Mouse (Mus musculus): Measurements from ENCODE around the gene Ell. TPM values are rescaled to one million over a fixed set of nuclear protein-coding genes. Genes with fewer than 3 reads are reported as not detected.
A peak's percentile ranks its signal among the peaks of the same experiment; 100 is the strongest.

The Ell gene
- polyA plus RNA-seq, 1 experiment from 2014 or later: 14.9 TPM

DNA sequence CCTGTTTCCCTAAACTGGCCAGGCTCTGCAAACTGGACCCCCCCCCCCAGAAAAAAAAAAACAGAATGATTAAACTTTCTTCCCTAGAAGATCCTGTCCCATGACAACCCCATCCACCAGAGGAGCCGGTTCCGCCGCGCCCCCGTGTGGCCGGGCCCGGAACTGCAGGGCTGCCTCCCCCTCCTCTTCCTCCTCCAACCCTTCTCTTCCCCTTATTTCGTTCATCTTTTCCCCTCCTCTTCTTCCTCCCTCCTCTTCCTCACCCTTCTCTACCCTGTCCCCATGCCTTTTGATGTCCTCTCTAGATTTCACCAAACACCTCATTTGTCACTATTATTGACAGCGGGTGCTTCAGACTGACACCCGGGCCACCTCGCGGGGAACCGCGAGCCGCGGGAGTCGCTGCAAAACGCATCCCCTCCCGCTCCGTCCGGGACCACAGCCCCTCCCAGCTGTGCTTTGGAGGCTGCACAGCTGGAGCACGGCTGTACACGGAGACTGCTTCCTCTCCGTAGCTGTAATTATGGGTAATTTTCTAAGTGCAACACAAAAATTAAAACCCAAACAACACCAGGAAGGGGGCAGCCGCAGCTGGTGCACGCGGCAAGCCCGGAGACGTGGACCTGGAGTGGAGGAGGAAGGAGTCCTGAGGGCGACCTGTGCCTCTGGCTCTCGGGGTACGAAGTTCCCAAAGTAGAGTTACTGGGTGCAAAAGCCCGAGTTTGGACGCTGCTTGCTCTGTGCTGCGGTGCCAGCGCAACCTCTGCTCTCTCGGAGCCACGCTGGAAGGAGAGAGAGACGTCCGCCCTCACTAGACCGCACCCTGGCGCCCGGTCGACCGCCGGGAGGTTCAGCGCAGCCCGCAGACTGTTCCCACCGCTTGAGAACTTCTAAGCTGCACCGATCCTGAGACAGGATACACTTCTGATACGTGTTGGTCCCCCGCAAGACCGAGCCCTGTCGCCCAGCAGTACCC lies 71.8 kb downstream of the Ell start:
- Histone ChIP-seq H3K4me2 (ENCODE audit: low read length) (peak overlapping the region; percentile 93), H3K4me3 (replicated peaks; ENCODE audit: low read depth, low read length) (peak overlapping the region; percentile 41), H3K27me3 (ENCODE audit: insufficient read depth, low read length) (no peaks in the 10 kb centered on the region), H3K9me3 (replicated peaks; ENCODE audit: low read length) (no peaks in the 10 kb centered on the region), H3K27ac (peak overlapping the region; percentile 98), H3K4me1 (replicated peaks; ENCODE audit: insufficient read depth, low read length) (peaks cover 14% of the 10 kb centered on the region; the same call in 1 of the 2 replicates), H3K36me3 (ENCODE audit: insufficient read depth, low read length) (no peaks in the 10 kb centered on the region), H3K9ac (ENCODE audit: low read depth, low read length) (peak overlapping the region; percentile 56)
- TF ChIP-seq CTCF (IDR thresholded peaks at IDR 0.05; ENCODE audit: low read depth): peak; percentile 89
- under 1% methylated on average over 54 of the region's 54 CpGs for WGBS
- DNase-seq (ENCODE audit: low spot score): peak; percentile 81
- no peak for ATAC-seq (replicated peaks; ENCODE audit: low FRiP score, low read depth)

DNA sequence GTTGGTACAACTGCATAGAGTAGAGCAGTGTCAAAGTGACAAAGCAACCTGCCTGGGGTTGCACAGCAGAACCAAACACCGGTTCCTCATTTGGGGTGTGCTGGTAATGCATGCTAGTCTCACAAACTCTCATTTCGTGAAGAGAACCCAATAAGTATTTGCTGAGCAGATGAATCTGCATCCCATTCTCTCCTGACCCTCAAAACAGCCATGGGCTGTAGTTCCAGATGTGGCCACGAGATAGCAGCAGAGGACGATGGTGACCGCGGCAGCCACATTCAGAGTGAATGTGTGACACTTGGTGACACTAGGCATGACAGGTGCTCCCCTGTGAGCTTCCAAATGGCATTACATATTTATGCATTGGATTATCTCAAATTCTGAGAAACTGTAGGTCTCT lies 72.6 kb downstream of the Ell start:
- peak overlapping the region; percentile 37 for H3K4me3 ChIP-seq (replicated peaks; ENCODE audit: low read depth, low read length)
- H3K9me3 ChIP-seq (replicated peaks; ENCODE audit: low read length): no peaks in the 10 kb centered on the region
- peak; percentile 97 for TF ChIP-seq CTCF (IDR thresholded peaks at IDR 0.05; ENCODE audit: low read depth)
- H3K27ac ChIP-seq: peak overlapping the region; percentile 64
- ATAC-seq (replicated peaks; ENCODE audit: low FRiP score, low read depth) (no peak), DNase-seq (ENCODE audit: low spot score) (peak; percentile 79)
- H3K36me3 ChIP-seq (ENCODE audit: insufficient read depth, low read length): no peaks in the 10 kb centered on the region
- under 1% methylated on average over 6 of the region's 6 CpGs for WGBS
- peaks cover 8% of the 10 kb centered on the region; the same call in 1 of the 2 replicates for H3K4me1 ChIP-seq (replicated peaks; ENCODE audit: insufficient read depth, low read length)
- H3K4me2 ChIP-seq (ENCODE audit: low read length): peak overlapping the region; percentile 93
- H3K9ac ChIP-seq (ENCODE audit: low read depth, low read length): peak overlapping the region; percentile 56; the same call in 1 of the 2 replicates
- H3K27me3 ChIP-seq (ENCODE audit: insufficient read depth, low read length): no peaks in the 10 kb centered on the region

DNA sequence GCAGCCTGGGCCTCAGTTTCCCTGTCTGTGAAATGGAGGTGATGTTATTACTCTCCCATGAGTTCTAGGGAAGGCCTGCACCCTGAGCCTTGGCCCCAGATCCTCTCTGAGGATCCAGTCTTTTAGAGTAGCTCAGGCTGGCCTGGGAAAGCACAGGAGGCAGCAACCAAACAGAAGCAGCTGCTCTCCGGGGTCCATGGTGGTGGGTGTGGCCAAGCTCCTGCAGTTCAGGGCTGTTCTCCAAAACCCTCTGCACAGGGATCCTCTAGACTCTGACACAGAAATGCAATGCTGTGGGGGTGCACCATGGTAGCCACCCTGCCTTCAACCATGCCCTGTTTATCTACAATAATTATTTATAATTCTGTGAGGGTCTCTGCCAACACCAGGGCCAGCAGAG lies 74.5 kb downstream of the Ell start:
- Histone ChIP-seq H3K27me3 (ENCODE audit: insufficient read depth, low read length) (no peaks in the 10 kb centered on the region), H3K4me1 (replicated peaks; ENCODE audit: insufficient read depth, low read length) (peaks cover 4% of the 10 kb centered on the region; the same call in 1 of the 2 replicates), H3K27ac (no peak overlapping the region), H3K9me3 (replicated peaks; ENCODE audit: low read length) (no peaks in the 10 kb centered on the region), H3K4me3 (replicated peaks; ENCODE audit: low read depth, low read length) (no peak overlapping the region), H3K4me2 (ENCODE audit: low read length) (no peak overlapping the region), H3K36me3 (ENCODE audit: insufficient read depth, low read length) (no peaks in the 10 kb centered on the region), H3K9ac (ENCODE audit: low read depth, low read length) (no peak overlapping the region)
- 5% methylated on average over 1 of the region's 1 CpGs for WGBS
- DNase-seq (ENCODE audit: low spot score) (no peak), ATAC-seq (replicated peaks; ENCODE audit: low FRiP score, low read depth) (no peak)
- TF ChIP-seq CTCF (IDR thresholded peaks at IDR 0.05; ENCODE audit: low read depth): no peak

DNA sequence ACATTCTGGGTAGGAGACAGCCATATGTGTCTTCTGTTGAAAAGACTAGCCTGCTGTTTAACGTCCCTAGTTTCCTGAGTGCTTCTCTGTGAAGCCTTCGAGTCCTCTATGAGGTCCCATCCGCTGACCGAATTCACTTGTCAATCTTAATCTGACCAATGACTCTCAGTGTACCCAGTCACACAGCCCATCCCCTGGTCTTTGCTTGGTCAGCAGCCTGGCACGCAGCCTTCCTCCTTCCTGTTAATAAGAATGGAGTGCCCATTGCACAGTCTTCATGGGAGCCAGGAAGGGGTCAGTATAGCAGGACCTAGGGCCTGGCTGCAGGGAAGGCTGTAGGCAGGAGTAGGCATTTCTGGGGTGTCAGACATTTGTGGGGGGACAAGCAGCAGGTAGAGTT lies 75.2 kb downstream of the Ell start:
- 61% methylated on average over 5 of the region's 5 CpGs for WGBS

DNA sequence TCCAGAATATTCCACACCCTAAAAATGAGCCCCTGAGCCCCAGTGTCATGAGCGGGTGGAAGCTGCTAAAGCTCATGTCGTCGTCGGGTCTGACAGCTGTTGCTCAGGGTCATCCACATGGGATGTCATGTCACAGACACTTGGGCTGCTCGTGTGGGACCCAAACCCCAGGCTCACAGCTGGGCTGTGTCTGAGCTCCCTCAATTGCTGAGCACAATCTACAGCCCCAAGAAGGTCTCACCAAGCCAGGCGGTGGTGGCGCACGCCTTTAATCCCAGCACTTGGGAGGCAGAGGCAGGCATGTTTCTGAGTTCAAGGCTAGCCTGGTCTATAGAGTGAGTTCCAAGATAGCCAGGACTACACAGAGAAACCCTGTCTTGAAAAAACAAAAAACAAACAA lies 76.0 kb downstream of the Ell start:
- TF ChIP-seq CTCF (IDR thresholded peaks at IDR 0.05; ENCODE audit: low read depth): no peak
- Histone ChIP-seq H3K4me2 (ENCODE audit: low read length) (no peak overlapping the region), H3K4me3 (replicated peaks; ENCODE audit: low read depth, low read length) (no peak overlapping the region), H3K36me3 (ENCODE audit: insufficient read depth, low read length) (no peaks in the 10 kb centered on the region), H3K27me3 (ENCODE audit: insufficient read depth, low read length) (no peaks in the 10 kb centered on the region), H3K4me1 (replicated peaks; ENCODE audit: insufficient read depth, low read length) (no peaks in the 10 kb centered on the region; the same call in 1 of the 2 replicates), H3K9ac (ENCODE audit: low read depth, low read length) (no peak overlapping the region), H3K27ac (no peak overlapping the region), H3K9me3 (replicated peaks; ENCODE audit: low read length) (no peaks in the 10 kb centered on the region)
- WGBS: 77% methylated on average over 8 of the region's 8 CpGs
- ATAC-seq (replicated peaks; ENCODE audit: low FRiP score, low read depth) (no peak), DNase-seq (ENCODE audit: low spot score) (no peak)

More for the DNA sequence above, 75.2 kb downstream of the Ell start:
- H3K27me3 ChIP-seq (ENCODE audit: insufficient read depth, low read length): no peaks in the 10 kb centered on the region
- ATAC-seq (replicated peaks; ENCODE audit: low FRiP score, low read depth): no peak
- TF ChIP-seq CTCF (IDR thresholded peaks at IDR 0.05; ENCODE audit: low read depth): no peak
- H3K4me2 ChIP-seq (ENCODE audit: low read length): no peak overlapping the region
- peak overlapping the region; percentile 16; the same call in 1 of the 2 replicates for H3K27ac ChIP-seq
- no peaks in the 10 kb centered on the region for H3K9me3 ChIP-seq (replicated peaks; ENCODE audit: low read length)
- H3K9ac ChIP-seq (ENCODE audit: low read depth, low read length): no peak overlapping the region
- H3K36me3 ChIP-seq (ENCODE audit: insufficient read depth, low read length): no peaks in the 10 kb centered on the region
- no peaks in the 10 kb centered on the region; the same call in 1 of the 2 replicates for H3K4me1 ChIP-seq (replicated peaks; ENCODE audit: insufficient read depth, low read length)
- no peak for DNase-seq (ENCODE audit: low spot score)
- no peak overlapping the region for H3K4me3 ChIP-seq (replicated peaks; ENCODE audit: low read depth, low read length)

DNA sequence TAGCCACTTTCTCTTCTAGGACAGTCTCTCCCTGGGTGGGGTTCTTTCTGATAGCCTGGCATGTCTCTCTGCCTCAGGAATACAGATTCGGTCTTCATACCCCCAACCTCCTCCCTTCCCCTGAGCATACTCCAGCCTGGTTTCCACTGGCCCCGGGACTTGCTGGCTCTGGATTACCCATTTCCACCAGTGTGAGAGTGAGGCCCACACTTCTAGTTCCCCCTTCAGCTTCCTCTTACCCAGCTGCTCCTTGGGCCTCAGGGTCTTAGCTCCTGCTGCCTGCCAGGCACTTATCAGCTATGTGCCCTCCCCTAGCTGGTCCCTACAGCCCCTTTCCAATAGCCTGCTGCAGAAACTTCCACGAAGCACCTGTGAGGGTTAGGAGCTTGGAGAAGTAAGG lies 76.6 kb downstream of the Ell start, which contains the start of gene Lrrc25:
Gene Lrrc25 (plus strand): TSS at position 262 of the 400 bp plus-strand sequence.
- H3K27ac ChIP-seq: no peak within 1 kb of the TSS
- H3K9ac ChIP-seq (ENCODE audit: low read depth, low read length): no peak within 1 kb of the TSS
- H3K27me3 ChIP-seq (ENCODE audit: insufficient read depth, low read length): no peaks in the 10 kb centered on the region
- no peak within 1 kb of the TSS for H3K4me3 ChIP-seq (replicated peaks; ENCODE audit: low read depth, low read length)
- no peak within 1 kb of the TSS for H3K4me2 ChIP-seq (ENCODE audit: low read length)
- no peak for DNase-seq (ENCODE audit: low spot score)
- 76% methylated on average over 3 of the region's 3 CpGs for WGBS
- no peaks in the 10 kb centered on the region for H3K9me3 ChIP-seq (replicated peaks; ENCODE audit: low read length)
- H3K36me3 ChIP-seq (ENCODE audit: insufficient read depth, low read length): no peaks in the 10 kb centered on the region
- TF ChIP-seq CTCF (IDR thresholded peaks at IDR 0.05; ENCODE audit: low read depth): no peak
- H3K4me1 ChIP-seq (replicated peaks; ENCODE audit: insufficient read depth, low read length): no peaks in the 10 kb centered on the region; the same call in 1 of the 2 replicates
- no peak for ATAC-seq (replicated peaks; ENCODE audit: low FRiP score, low read depth)
